Mouse (Mus musculus): ENCODE measurements at regions not wholly inside any gene's neighbourhood (a gene's known extent, or its start where the extent isn't known, plus 50 kb on each side); places are given as distances from the start of the nearest gene placed in this dataset.

GRCm38 (mm10) chr4:55631157-55631556, 98.9 kb upstream of the Klf4 start:
- TF ChIP-seq CTCF (IDR thresholded peaks at IDR 0.05; ENCODE audit: extremely low read depth, insufficient read depth, low read length) = no peak
- no peak for TF ChIP-seq POLR2A (IDR thresholded peaks at IDR 0.05; ENCODE audit: extremely low read depth, insufficient read depth, low read length)
